Mouse (Mus musculus) embryo, embryonic 11.5 days (tissue): ENCODE measurements around the gene Sipa1l1.

Experiments used
- DNase-seq: peaks from one replicate; pipeline ENCODE4 v3.0.0-alpha.2; 2012; ENCODE audit warnings: low read depth, low spot score

The Sipa1l1 gene

DNA sequence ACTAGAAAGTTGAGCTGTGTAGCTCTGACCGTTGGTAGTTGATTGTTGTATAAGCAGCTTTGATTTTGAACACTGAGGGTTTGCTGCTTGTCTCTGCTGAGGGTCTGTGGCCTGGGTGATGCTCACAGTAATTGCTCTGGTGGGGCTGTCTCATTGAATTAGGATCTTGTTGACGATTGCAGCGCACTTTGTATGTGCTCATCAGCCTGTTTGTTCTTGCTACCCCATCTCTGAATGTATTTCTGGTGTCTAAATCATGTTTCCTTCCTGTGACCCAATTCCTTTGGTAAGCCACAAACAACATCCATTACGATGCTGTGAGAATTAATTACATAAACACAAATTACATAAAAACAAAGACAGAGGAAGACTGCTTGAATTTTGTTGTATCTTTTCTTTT, 39.5 kb downstream of the Sipa1l1 start:
- no peak for DNase-seq

- no peak for DNase-seq
Measured at GRCm38 (mm10) chr12:82209753-82210152, 40.6 kb downstream of the Sipa1l1 start.

GRCm38 (mm10) chr12:82213056-82213455, 43.9 kb downstream of the Sipa1l1 start:
- DNase-seq, result no peak

DNA sequence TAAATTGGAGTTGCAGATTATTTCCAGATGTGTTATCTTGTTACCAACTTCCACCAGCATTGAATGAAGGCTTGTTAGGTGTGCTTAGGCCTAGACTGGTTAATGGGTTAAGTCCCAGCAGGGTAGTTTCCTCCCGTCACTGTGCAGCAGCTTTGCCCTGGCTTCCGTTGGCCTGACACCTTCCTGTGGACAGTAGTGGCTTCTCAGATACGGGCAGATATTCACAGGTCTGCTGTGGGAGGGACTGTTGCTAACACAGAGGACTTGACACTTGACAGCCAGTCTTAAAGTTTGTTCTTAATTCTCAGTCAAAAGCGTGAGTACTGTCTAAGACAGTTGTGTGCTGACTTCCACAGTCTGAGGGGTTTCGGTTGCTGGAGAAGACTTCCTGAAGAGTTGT, 45.8 kb downstream of the Sipa1l1 start:
- DNase-seq, result no peak

- no peak for DNase-seq
Measured at GRCm38 (mm10) chr12:82216801-82217553, 47.9 kb downstream of the Sipa1l1 start.

DNA sequence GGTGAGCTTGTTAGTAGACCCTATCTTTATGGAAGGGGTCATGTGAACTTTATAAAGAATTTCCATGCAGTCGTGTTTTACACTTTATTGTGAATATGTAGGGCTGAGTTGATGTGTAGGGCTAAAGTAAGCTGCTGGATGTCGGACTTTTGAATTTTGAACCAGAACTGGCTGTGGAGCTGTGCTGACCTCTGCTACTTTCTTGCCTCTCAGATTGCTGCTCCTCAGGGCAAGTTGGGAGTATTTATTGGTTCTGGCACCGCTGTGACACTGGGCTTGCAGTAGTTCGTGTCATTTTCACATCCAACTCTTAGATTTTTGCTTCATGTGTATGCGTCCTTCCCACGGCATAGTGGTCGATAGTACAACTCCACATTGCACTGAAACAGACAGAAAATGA, 49.1 kb downstream of the Sipa1l1 start:
- no peak for DNase-seq

GRCm38 (mm10) chr12:82220367-82221089, 51.4 kb downstream of the Sipa1l1 start:
- DNase-seq, result no peak

- no peak for DNase-seq
Measured at GRCm38 (mm10) chr12:82223126-82223815, 54.2 kb downstream of the Sipa1l1 start.

GRCm38 (mm10) chr12:82224848-82225247, 55.7 kb downstream of the Sipa1l1 start:
- no peak for DNase-seq

- DNase-seq, result no peak
Measured at GRCm38 (mm10) chr12:82225278-82225677, 56.2 kb downstream of the Sipa1l1 start.

- no peak for DNase-seq
Measured at GRCm38 (mm10) chr12:82225751-82226228, 56.7 kb downstream of the Sipa1l1 start.

GRCm38 (mm10) chr12:82226311-82227066, 57.4 kb downstream of the Sipa1l1 start:
- no peak for DNase-seq

GRCm38 (mm10) chr12:82230127-82230526, 61.0 kb downstream of the Sipa1l1 start:
- no peak for DNase-seq

DNA sequence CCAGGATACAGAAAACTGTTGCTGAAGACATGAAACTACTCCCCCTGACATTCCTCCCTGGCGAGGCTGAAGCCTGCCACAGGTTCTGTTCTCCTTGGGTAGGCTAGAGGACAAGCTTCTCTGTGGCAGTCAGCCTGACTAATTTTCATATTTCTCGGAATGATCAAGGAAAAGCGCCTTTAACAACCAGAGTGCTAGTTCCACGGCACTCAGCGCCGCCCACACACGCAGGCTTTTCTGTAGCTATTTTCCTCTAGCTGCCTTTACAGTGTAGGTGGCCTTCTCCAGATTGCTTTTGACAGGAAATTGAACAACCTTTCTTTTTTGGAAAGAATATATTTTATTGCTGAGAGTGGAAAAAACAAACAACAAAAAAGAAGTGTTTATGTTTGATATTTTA, 62.1 kb downstream of the Sipa1l1 start:
- no peak for DNase-seq

DNA sequence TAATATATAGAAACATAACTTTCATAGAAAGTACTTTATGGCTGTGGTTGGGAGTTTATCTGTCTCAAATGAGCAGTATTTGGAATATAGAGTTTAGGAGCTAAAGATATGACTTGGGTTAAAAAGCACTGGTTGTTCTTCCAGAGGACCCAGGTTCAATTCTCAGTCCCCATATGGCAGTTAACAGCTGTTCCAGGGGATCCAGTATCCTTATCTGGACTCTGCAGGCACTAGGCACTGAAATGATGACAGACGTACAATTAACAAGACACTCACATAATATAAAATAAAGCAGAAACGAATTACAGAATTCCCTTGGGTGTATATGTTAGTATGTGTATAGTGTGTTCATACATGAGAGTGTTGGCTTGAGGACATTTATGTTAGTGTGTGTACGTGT, 64.1 kb downstream of the Sipa1l1 start:
- no peak for DNase-seq

DNA sequence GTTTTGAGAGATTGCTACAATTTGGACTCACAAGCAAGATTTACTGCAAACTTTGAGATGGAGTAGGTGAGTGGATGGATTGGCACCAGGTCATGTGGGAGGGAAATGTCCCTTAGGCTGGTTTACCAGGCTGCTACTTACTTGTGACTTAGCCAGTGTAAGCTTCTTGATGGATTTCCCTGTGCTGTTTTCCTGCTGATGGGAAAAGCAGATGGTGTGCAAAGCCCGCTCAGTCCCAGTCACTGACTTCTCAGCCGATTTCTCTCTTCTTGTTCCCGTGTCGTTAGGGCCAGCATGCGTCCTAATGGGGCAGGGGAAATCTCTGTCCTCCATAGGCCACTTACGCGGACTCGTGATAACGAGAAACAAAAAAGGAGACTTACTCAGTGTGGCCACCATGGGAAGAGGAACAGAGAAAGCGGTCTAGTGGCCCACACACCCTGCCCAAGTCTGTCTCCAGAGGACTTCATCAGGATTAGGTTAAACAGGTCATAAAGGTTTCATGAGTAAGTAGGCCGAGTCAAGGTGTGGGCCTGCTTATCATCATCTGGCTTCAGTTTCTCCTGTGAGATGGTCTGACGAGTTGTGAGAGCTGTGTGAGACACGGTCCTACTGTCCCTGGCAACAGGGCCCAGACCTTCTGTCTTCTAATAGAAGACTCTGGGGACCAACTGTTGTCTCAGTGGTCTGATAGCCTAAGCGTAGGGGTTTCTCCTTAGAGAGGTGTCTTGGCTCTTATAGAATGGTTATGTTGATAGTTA, 65.5 kb downstream of the Sipa1l1 start:
- no peak for DNase-seq

DNA sequence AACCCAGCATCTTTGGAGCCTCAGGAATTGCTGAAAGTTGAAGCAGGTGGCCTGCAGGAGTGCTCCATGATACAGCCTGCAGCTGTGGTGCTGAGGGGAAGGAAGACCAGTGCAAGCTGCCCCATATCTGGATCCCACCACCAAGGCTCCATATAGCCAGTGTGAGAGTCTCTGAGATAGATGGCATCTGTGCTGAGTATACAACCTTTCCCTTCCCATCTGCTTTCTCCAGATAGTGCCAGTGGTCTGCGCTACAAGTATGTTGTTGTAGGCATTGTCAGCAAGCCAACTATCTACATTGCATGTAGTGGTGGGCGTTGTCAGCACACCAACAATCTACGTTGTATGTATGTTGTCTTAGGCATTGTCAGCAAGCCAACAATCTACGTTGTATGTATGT, 68.0 kb downstream of the Sipa1l1 start:
- no peak for DNase-seq

DNA sequence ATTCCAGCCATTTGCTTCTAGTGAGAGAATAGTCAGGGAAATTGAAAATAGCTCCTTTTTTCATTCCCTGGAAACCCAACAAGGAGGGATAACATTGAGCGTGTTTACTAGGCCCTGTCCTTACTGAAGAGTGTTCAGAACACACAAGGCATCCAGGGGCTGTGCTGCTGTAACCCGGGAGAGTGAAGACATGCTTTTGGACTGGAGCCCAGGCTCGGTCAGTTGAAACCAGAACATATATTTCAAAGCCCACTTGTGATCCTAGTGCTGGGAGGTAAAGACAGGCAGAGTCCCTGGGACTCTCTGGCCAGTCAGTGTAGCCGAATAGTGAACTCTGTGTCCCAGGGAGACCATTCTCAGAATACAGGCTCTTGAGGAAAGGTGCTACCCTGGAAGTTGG, 68.8 kb downstream of the Sipa1l1 start:
- no peak for DNase-seq

GRCm38 (mm10) chr12:82240674-82241073, 71.6 kb downstream of the Sipa1l1 start:
- DNase-seq, result no peak

DNA sequence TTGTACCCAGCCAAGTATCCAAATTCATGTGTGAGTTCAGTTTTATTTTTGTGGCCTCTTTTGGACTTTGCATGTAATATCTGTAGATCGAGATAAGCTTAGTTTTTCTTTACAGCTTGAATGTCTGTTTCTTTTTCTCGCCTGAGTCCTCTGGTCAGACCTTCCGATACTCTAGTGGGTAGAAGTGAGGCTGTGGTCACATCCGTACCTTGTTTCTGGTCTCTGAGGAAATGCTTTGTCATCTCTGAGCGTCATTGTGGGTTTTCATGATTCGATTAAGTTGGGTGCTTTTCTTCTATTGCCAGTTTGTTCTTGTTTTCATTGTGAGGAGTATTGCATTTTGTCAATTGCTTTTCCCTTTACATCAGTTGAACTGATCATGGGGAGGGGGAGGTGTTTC, 76.1 kb downstream of the Sipa1l1 start:
- DNase-seq, result no peak

DNA sequence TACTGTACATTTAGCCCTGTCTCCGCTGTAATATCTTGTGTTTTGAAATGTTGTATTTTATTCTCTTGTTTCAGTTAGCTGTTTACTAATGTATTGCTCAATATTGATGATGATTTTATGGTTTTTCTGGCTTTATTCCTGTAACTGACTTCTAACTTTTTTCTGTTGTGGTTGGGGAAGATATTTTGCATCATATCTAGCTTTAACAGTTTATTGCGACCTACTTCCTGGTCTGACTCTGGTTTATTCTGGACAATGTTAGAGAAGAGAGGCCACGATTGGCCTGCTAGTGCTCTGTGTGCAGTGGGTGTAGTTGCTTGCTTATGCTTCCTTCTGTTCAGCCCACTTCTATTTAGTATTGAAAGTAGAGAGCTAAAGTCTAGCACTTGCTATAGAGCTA, 77.3 kb downstream of the Sipa1l1 start:
- no peak for DNase-seq
